Mouse (Mus musculus) right cerebral cortex, postnatal 36 days (tissue): ENCODE results near the gene Arl15.

Source experiments
- DNase-seq, 2 experiments: peaks; one replicate each; pipeline ENCODE4 v3.0.0; 2022; ENCODE audit warnings: low spot score in 2 of 2, mixed read lengths in 1 of 2

The Arl15 gene

DNA sequence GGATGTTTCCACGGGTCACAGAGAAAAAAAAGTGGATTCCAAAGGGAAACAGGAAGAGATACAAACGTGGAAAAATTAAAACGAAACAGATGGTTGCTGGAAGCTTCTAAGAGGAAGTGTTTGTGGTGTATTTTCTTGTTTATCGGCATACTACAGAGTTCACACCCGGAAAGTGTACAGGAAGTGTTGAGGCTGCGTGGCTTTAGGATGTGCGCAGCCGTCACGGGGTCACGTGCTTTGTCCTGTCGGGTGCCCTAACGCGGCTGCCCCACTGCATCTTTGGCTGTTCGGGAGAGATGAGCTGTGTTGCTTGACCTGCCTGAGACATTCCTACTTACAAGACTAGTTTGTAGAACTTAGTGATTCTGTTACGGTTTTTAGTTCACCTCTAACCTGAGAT is 76.1 kb downstream of the Arl15 start:
- DNase-seq: no peak

DNA sequence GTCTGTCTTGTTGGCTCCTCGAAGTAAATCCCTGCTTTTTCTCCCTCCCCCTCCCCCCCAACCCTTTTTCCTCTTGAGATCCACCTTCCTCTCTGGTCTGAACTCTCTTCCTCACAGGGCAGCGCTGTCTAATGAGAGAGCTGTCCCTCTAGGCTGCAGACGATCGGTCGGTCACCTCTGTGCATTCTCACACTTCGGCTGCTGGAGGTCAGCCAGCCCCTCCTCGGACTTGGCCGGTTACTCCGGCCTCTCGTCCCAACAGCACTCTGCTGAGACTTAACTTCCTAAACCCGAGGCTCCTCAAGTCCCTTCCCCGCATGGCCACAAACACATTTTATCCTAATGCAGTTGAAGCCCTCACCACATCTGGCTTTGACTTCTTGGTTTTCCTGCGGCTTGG is 77.5 kb downstream of the Arl15 start:
- DNase-seq: no peak

DNA sequence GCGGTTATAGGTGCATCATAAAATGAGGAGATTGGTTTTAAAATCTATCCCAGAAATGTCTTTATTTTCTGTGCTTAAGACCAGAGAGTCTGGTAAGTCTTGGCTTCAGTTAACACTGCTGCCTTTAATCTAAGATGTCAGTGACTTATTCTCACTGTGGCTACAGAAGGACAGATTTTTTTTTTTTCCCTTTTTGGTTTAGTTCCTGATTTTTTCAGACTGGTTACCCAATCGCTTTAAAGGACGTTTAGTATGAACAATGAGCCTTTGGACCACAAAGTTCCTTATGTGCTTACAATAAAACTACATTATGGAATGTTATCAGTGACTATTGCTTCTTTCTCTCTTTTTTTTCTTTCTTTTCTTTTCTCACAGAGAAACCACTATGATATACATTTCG is 81.4 kb downstream of the Arl15 start:
- DNase-seq: no peak

DNA sequence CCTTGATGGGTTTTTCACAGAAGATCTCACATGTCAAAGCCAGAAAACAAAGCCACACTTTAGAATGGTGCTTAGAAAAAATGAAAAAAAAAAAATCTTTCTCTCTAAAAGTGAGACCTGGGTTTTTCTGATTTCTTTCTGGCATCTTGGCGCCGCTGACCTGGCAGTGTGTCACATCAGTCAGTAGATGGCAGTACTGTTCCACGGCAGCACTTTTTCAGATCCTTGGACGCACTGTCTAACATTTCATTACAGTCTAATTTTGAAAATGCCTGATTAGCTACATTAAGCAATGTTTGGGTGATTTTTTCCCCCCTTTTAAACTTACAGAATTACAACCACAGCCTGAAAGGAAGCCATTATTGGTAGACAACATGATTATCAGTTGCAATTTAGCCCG is 83.1 kb downstream of the Arl15 start:
- peak in 1 of 2 experiments; percentile 36 for DNase-seq

DNA sequence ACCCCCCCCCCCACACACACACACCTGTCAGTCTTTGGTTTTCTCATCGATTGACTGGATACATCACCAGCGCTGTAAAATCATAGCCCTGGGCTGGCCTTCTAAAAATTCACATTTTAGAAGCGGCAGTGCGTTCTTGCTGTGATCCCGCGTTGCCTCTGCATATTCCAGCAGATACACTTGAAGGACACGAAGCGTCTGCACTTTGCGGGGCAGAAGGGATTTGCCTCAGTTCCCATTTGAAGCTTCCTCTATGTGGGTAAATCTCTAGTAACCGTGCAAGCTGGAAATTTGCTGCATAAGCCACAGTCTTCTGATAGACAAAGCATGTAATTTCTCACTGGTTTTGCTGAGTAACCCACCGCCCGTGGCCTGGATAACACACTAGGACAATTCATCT is 84.3 kb downstream of the Arl15 start:
- no peak for DNase-seq

DNA sequence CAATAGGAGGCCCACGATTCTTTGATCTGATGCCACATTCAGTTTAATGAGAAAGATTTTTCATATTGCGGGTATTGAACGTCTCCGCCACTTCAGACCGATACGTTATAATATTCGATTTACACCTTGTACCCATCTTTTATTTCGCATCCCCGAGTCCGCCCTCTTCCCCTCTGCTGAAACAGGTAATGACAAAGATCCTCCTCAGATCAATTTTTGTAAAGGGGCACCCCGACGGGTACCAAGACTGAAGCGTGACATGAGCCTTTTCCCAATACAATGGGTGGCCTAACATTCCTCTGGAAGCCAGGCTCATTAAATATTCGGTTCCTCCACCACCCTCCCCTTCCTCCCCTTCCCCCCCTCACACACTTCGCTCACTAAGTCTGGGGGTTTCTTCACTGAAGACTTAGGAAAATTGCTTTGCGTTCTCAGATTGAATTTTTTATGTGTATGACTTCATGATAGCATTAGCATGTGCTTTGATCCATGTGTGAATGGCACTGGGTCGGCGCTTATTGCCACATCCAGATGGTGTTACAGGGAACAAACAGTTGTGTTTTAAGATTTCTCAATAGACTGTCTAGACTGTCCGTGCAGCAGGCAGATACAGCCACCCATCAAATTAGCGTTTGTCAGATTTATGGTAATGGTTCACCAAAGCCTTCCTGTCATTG is 85.5 kb downstream of the Arl15 start:
- DNase-seq: no peak

DNA sequence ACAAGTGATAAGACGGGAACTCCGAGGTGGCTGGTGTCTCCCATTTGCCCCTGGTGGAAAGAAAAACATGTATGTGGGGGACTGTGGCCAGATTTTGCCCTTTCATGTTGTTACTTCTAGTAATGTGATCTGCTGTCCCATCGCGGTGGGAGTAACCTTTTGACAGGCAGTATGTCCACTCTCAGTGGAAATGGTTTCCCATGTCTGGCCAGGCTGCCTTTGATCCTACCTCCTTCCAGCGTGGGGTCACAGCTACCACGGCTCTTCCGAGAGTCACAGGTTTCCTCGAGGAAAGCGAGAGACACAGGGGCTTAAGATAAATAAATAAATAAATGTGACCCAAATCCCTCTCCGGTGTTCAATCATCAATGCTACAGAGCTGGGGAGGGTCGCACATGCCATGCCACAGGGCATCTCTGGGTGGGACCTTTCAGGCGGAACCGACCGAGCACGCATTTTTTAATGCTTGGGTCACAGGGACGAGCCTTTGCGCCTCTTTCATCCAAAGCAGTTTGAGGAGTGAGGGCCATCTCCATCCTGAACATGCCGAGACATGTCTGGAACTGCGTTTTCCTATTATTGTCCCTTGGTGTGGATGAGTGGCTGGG is 86.4 kb downstream of the Arl15 start:
- DNase-seq: no peak

DNA sequence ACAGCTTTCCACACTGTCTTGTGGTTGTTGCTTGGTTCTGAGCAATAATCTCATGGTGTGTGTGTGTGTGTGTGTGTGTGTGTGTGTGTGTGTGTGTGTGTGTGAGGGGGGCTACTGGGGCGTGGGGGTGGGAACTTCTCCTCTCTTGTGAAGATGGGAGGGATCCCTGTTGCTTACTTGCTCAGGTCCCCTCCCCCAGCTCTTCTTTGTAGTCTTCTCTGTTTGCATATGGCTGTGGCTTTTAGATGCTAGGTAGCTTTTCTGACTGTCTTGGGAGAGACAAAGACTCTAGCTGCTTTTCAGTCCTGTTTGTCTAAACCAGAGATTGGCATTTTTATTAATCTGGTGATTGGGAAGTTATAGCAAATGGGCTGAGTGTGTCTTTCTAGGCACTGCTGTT is 88.7 kb downstream of the Arl15 start:
- no peak for DNase-seq

DNA sequence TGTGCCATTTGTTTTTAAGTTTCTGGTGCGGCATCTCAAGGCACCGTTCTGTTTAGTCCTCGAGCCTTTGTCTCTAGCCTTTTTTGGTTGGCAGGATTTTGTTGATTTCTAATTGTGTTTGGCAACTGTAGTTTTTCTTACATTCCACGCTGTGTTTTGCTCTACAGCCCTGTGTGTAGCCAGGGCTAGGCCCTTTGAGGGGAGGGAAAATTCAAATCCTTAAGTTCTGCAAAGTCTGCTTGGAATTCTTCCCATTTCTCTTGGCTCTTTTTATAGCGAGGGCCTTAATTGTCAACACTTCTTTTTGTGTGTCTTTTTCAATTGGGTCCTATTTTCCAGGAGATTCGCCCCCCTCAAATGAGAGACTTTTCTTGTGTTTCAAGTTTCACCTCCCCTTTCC is 92.8 kb downstream of the Arl15 start:
- no peak for DNase-seq

DNA sequence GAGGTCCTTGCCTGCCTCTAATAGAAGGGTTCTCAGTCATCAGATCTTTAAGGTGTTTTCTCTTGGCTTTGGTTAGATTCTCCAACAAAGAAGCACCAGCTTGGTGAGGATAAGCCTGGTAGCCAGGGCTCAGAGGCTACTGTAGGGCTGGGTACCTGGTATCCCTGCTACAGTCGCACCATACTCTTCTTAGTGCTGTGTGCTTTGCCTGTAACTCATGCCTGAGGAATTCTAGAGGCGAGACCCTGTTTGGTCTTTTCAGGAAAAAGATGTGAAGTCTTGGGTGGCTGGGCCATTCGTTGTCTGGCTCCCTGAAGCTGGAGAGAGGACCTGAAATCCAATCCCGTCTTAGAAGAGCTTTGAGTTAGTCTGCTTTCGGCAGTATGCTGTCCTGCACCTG is 93.8 kb downstream of the Arl15 start:
- no peak for DNase-seq

DNA sequence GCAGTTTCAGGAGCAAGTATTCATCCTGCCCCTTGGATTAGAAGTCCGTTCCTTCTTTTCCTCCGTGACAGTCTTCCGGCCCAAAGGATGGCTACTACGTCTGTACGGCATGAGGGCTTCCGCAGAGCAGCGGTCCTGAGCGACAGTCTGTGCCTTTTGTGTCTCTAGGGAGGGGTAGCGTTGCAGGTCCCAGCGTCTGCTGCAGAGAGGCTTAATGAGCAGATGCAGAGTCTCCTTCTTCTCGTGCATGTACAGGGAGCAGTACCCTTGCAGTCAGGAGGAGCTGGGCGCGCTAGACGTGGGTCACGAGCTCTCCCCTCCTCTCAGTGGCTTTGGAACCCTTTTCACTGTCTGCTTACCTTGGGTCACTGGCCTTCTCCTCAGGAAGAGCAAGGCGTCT is 94.4 kb downstream of the Arl15 start:
- DNase-seq: no peak

DNA sequence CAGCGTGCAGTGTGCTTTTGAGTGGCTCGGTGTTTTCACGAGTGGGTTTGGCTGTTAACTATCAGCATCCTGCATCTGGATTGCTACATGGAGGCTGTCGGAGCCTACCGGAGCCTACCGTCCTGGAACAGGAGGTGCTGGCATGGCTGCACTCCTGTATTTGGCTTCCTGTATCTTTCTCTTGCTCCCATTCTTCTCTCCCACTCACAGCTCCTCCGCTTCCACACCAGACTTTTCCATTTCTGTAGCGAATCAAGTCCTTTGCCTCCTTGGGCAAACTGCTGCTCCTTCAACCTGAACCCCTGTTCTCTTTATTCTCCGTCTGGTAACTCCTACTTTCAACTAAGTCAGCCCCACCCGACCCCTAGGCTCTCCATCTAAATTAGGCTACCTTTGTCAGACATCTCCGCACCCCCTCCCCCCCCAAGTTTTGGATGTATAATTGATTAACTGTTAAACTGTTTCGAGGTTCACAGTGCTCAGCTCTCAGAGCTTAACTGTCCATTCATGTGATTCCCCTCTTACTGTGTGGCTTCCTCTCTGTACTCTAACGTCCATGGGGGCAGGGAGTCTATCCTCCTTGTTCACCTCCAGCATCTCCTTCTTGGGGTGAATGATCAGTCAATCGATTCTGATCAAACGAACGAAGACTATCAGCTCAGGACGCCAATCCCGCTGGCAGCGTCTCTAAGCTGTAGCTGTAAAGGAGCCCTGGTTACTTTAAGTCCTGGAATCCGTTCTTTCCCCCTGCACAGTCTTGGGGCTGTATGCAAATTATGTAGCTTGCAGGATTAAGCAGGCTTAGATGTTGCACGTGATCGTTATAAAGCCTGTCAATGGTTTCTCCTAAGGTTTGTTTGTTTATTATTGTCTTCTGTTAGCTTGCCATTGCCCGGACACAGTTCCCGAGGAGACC is 95.1 kb downstream of the Arl15 start:
- no peak for DNase-seq

DNA sequence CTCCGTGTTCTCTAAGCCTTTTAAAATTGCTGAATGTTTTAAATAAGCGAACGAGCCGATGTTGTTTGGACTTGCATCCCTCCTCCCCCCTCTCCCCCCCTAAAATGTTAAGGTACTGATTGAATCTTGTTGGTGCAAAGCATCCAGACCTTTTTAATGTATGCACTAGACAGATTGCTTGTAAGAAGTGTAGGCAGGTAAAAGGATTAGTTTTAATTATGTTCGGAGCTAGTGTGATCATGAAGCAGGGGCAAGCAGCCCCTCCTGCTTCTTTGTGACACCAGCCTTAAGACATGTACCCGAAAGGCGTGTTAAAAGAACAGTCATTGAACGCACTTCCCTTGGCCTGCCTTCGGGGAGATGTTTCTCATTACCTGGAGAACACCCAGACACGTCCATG is 102.4 kb downstream of the Arl15 start:
- no peak for DNase-seq

DNA sequence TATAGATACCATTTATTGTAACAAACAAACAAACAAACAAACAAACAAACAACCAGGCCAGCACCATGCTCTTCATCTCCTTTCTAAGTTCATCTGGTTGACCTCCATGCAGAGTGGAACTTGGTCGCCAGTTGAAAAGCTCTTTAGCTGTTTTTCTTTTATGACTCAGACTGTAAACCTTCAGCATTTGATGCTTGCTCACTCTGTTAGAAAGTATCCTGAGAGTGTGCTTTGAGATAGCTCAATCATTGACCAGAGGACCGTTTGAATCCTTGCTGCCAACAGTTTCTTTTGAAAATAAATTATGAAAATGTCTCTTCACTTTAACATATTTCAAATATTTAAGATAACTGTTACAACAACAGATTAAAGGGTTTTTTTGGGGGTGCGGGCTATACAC is 103.2 kb downstream of the Arl15 start:
- DNase-seq: no peak

DNA sequence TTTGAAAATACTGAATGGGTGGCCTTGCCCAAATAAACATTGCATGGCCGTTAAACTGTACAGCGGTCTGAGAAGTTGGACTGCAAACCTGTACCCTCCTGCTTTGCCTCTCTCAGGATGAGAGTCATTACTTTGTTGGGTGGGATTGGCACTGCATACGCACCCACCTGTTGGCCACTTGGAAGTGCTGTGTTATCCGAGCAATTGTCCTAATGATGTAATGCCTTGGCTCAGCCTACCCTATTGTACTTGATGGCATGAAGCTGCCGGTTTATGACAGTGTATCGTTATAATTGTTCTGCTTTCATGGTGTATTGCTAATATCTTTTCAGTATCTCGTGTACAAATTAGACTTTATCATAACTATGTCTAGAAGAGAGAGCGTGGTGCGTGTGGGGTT is 103.6 kb downstream of the Arl15 start:
- DNase-seq: no peak

DNA sequence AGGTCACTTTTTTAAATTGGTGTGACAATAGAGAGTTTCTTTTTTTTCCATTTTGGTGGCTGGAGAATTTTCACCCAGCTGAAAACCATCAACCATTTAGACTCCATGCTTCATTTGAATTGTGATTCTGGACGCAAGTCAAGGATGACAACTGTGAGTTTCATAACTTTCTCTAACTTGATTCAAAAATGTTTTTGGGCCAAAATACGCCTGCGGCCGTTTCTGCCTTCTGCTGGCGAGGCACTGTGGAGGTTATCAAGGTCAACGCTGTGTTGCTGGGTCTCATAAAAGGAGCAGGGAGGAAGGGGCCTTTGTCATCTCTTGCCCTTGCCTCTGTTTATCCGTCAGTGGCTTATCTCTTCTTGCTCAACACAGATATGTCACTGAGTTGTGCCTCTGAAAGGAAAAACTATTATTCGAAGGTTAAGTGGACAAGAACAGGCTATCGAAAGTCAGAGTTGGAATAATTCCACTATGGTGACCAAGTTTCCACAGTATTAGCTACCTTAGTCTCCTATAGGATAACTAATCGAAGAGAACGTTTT is 106.8 kb downstream of the Arl15 start:
- DNase-seq: no peak

DNA sequence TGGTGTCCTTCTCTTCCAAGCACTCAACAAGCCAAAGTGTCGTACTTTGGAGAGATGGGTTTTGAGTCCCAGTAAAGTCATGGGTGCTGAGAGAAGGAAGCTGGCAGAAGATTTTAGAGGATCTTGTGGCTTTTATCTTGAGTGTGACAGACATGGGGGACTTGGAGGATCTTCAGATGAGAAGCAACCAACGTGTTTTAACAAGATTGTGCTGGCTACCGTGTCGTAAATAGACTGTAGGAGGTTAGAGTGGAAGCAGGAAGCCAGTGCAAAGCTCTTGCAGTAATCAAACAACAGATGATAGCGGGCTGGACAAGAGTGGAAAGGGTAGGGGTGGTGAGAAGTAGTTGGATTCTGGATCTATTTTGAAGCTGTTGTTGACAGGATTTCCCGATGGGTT is 109.0 kb downstream of the Arl15 start:
- DNase-seq: no peak

DNA sequence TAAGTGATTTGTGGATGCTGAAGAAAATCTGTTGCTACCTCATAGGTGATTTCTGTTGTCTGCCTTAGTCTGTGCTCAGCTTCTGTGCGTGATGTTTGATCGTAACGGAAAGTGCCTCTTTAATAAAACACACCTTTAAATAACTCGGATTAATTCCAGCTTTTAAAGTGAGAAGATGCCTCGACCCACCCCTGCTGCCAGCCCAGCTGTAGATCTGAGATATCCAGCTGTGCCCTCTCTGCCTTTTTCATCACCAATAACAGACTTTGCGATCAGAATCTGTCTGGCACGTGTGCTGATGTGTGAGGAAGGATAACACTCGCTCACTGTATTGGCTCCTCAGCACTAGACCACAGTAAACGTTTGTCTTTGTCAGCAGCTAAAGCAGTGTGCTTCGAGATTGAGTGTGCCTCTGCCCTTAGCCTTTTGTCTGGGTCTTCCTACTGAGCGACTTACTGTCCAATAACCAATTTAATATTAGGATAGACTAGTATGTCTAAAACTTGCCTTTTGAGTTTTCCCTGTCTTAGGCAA is 117.7 kb downstream of the Arl15 start:
- DNase-seq: no peak

DNA sequence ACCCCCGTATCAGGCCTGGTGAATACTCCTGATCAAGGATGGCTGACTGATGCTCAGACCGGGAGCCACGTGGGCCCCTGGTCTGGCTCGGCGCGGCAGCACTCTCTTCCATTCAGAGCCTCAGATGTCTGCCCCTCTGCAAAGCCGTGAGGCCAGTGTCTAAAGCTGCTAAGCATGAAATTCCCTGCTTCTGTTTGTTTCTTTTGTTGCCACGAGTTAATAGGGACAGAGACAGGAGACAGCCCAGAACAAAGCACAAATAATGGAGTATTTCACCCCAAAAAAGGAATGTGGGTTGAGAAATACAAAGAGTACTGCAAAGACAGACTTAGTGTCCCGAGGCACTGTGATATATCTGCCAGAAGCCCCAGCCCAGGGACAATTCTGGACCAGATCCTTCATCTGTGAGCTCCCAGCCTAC is 120.3 kb downstream of the Arl15 start:
- no peak for DNase-seq

DNA sequence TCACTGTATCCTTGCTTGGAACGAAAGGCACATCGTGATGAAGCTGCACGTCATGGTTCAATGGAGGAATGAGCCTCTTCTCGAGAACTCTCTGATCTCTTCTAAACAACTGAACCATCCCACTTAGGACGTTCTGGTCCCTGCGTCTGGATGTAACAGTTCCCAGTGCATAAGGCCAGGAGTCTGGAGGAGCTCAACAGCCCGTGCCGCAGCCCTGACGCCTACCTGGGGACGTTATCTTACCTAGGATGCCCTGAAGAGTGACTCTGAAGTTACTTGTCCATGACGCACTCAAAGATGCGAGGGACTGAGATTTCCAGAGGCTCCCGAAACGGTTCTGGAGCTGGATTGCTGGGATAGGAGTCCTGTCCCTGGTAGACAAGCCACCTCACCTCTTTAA is 121.4 kb downstream of the Arl15 start:
- no peak for DNase-seq

DNA sequence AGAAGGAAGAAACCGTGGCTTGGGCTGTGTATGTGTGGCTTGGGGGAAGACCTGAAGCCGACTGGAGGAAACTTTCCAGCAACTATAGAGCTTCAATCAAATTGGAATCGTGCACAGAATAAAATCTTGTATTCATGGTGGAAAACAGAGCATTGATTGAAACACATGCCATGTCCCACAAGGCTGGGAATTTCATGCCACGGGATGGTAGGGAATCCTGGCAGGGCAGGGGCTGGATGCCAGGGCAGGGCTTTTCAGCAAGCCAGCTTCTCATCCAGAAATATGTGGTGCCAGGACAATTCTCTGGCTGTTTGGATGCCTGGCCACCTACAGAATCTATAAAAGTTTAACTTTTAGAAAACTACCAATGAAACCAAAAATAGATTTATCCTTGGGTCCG is 122.5 kb downstream of the Arl15 start:
- no peak for DNase-seq

DNA sequence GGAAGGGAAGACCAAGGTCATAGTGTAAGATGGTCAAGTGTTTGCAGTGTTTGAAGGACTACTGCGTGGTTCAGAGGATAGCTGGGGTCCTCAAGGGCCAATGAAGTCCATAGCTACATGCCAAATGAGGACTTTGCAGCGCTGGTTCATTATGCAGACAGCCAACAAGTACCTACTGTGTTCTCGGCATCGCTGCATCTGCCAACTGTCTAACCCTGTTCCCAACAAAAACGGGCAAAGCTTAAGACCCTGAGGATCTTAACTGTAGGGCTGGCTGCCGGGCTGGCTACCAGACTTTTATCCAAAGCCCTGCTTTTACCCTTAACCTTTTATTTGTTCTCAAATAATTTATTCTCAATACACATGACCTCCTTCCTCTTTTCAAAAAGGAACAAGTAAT is 123.1 kb downstream of the Arl15 start:
- no peak for DNase-seq
